Comparison of ENCODE assay signal across 10 mouse cellular contexts in genomic region chr3:96639219-96639618, GRCm38 (mm10). TPM values are rescaled to one million over a fixed set of nuclear protein-coding genes. Genes with fewer than 3 reads are reported as not detected.
A peak's percentile ranks its signal among the peaks of the same experiment; 100 is the strongest.
DNase-seq lines count a peak whose midpoint lies in the region; ATAC-seq and TF ChIP-seq lines count a peak whose summit lies in the region.
"Had no signal": no experiment of that assay in that cellular context is flagged by ENCODE, and none has a peak within 500 bp of the region (broad histone marks: within the 10 kb centered on the region; RNA-seq: fewer than 3 reads in every experiment).

No protein-coding gene starts in this region.

- H3K4me1 ChIP-seq in hindbrain, embryonic 11.5 days (replicated peaks; ENCODE audit: control insufficient read depth, insufficient read depth, low read length): no peaks in the 10 kb centered on the region; the same call in 1 of the 2 replicates
- H3K4me1 ChIP-seq in hindbrain, embryonic 13.5 days (replicated peaks): peaks cover 21% of the 10 kb centered on the region
- H3K4me1 ChIP-seq in thymus, adult 2 months (replicated peaks; ENCODE audit: control insufficient read depth, insufficient read depth, low read length): peaks cover 9% of the 10 kb centered on the region

- H3K27ac ChIP-seq in hindbrain, embryonic 11.5 days (ENCODE audit: low read depth, low read length): no peak overlapping the region
- H3K27ac ChIP-seq in hindbrain, embryonic 13.5 days: no peak overlapping the region
- no peak overlapping the region for H3K27ac ChIP-seq in layer of hippocampus, adult 2 months
- no peak overlapping the region for H3K27ac ChIP-seq in thymus, adult 2 months (ENCODE audit: control insufficient read depth, insufficient read depth, low read length)
- H3K27ac ChIP-seq: embryonic facial prominence, embryonic 15.5 days; lung, embryonic 15.5 days had no signal

- peak; percentile 62 for DNase-seq in hindbrain, embryonic 11.5 days (ENCODE audit: low spot score)
- peak; percentile 70 to 80 for DNase-seq in adrenal gland, postnatal 36 days
- DNase-seq in layer of hippocampus, adult 2 months (ENCODE audit: low spot score in 2 of 2): peak in 1 of 2 experiments; percentile 56
- peak; percentile 79 for DNase-seq in thymus, adult 2 months

- no peak for TF ChIP-seq POLR2A in thymus, adult 2 months (IDR thresholded peaks at IDR 0.05; ENCODE audit: control insufficient read depth, extremely low read depth, insufficient read depth, low read length, poor library complexity)

- no peaks in the 10 kb centered on the region for H3K9me3 ChIP-seq in hindbrain, embryonic 11.5 days (ENCODE audit: control insufficient read depth, low read length)
- no peaks in the 10 kb centered on the region for H3K9me3 ChIP-seq in hindbrain, embryonic 13.5 days
- H3K9me3 ChIP-seq: embryonic facial prominence, embryonic 15.5 days; lung, embryonic 15.5 days had no signal

- peak; percentile 84 for TF ChIP-seq CTCF in layer of hippocampus, adult 2 months (conservative IDR thresholded peaks at IDR 0.05)
- TF ChIP-seq CTCF in thymus, adult 2 months (IDR thresholded peaks at IDR 0.05; ENCODE audit: borderline replicate concordance, control insufficient read depth, extremely low read depth, insufficient read depth, low read length, poor library complexity): no peak

- no peak for ATAC-seq in hindbrain, embryonic 11.5 days (ENCODE audit: low FRiP score)
- ATAC-seq in hindbrain, embryonic 13.5 days (ENCODE audit: low FRiP score): no peak
- ATAC-seq in CD4-positive, CD25-positive, alpha-beta regulatory T cell, adult 4 months: peak; percentile 47
- ATAC-seq in erythroblast, adult 5-6 weeks (replicated peaks; ENCODE audit: low FRiP score, poor library complexity, severe bottlenecking): peak; percentile 69
- ATAC-seq in megakaryocyte-erythroid progenitor cell, adult 5-6 weeks (replicated peaks; ENCODE audit: low FRiP score, low TSS enrichment, poor library complexity, severe bottlenecking): peak; percentile 64

- H3K36me3 ChIP-seq in hindbrain, embryonic 11.5 days (ENCODE audit: control insufficient read depth, insufficient read depth, low read length): no peaks in the 10 kb centered on the region
- peaks cover 53% of the 10 kb centered on the region for H3K36me3 ChIP-seq in hindbrain, embryonic 13.5 days
- H3K36me3 ChIP-seq in thymus, adult 2 months (ENCODE audit: control insufficient read depth, insufficient read depth, low read length): peaks cover 4% of the 10 kb centered on the region; the same call in 1 of the 2 replicates

- WGBS in hindbrain, embryonic 11.5 days: 81% methylated on average over 1 of the region's 1 CpGs
- 75% methylated on average over 1 of the region's 1 CpGs for WGBS in hindbrain, embryonic 13.5 days
- 89% methylated on average over 1 of the region's 1 CpGs for WGBS in thymus, adult 2 months

- H3K4me3 ChIP-seq in hindbrain, embryonic 11.5 days (ENCODE audit: low read depth, low read length): no peak overlapping the region
- no peak overlapping the region for H3K4me3 ChIP-seq in hindbrain, embryonic 13.5 days
- H3K4me3 ChIP-seq in layer of hippocampus, adult 2 months: no peak overlapping the region
- no peak overlapping the region for H3K4me3 ChIP-seq in thymus, adult 2 months (ENCODE audit: control insufficient read depth, insufficient read depth, low read length)
- H3K4me3 ChIP-seq: embryonic facial prominence, embryonic 15.5 days; lung, embryonic 15.5 days had no signal

- no peaks in the 10 kb centered on the region for H3K27me3 ChIP-seq in hindbrain, embryonic 11.5 days (ENCODE audit: control insufficient read depth, insufficient read depth, low read length)
- no peaks in the 10 kb centered on the region for H3K27me3 ChIP-seq in hindbrain, embryonic 13.5 days
- no peaks in the 10 kb centered on the region for H3K27me3 ChIP-seq in thymus, adult 2 months (ENCODE audit: control insufficient read depth, insufficient read depth, low read length)
- H3K27me3 ChIP-seq: embryonic facial prominence, embryonic 15.5 days; lung, embryonic 15.5 days had no signal

- H3K4me2 ChIP-seq in hindbrain, embryonic 11.5 days (replicated peaks; ENCODE audit: low read depth, low read length): no peak overlapping the region
- H3K4me2 ChIP-seq in hindbrain, embryonic 13.5 days: no peak overlapping the region
- H3K4me2 ChIP-seq: embryonic facial prominence, embryonic 15.5 days; lung, embryonic 15.5 days had no signal

- no peak overlapping the region for H3K9ac ChIP-seq in hindbrain, embryonic 11.5 days (ENCODE audit: low read depth, low read length)
- H3K9ac ChIP-seq in hindbrain, embryonic 13.5 days: no peak overlapping the region
- H3K9ac ChIP-seq: embryonic facial prominence, embryonic 15.5 days; lung, embryonic 15.5 days had no signal

RNA-seq across cellular contexts. Expression of gene Gm42957, which starts 3.9 kb away (rescaled TPM):
- polyA plus RNA-seq in hindbrain, embryonic 11.5 days (2014; fragmentation: Nextera tagmentation; extraction: Ambion mirVana): 0.04 and 0.22 TPM in 2 replicates
- polyA plus RNA-seq in hindbrain, embryonic 13.5 days (2015; fragmentation: Nextera tagmentation; extraction: Ambion mirVana): 0.05 and 0.12 TPM in 2 replicates
- under 1 TPM in 1 of 2 experiments, not detected in 1; 0.11 TPM for polyA plus RNA-seq in CD4-positive, CD25-positive, alpha-beta regulatory T cell, adult 4 months (2017; shearing (Covaris generic))
- total RNA-seq in adrenal gland, postnatal 36 days (2021): under 1 TPM; 0.33 to 0.46 TPM
- total RNA-seq in erythroblast, adult 5-6 weeks (2015; ENCODE audit: low replicate concordance): not detected in 2 replicates
- not detected in 2 replicates for total RNA-seq in erythroblast, adult 5-6 weeks (2017; ENCODE audit: low replicate concordance)
- total RNA-seq in layer of hippocampus, adult 2 months (2021): under 1 TPM; 0.12 to 0.87 TPM
- 0.50 and 0.67 TPM in 2 replicates for total RNA-seq in megakaryocyte-erythroid progenitor cell, adult 5-6 weeks (2014; fragmentation: Nextera tagmentation)
- 0.30 TPM in 1 of 2 replicates, not detected in the other for total RNA-seq in megakaryocyte-erythroid progenitor cell, adult 5-6 weeks (2017)
- 0.14 and 0.23 TPM in 2 replicates for polyA plus RNA-seq in thymus, adult 2 months (2012; rRNA removed)

RNA-seq across cellular contexts. Expression of gene Pex11b, which starts 4.0 kb away (rescaled TPM):
- polyA plus RNA-seq in hindbrain, embryonic 11.5 days (2014; fragmentation: Nextera tagmentation; extraction: Ambion mirVana): 42.8 and 44.6 TPM in 2 replicates
- polyA plus RNA-seq in hindbrain, embryonic 13.5 days (2015; fragmentation: Nextera tagmentation; extraction: Ambion mirVana): 49.0 and 50.2 TPM in 2 replicates
- polyA plus RNA-seq in CD4-positive, CD25-positive, alpha-beta regulatory T cell, adult 4 months (2017; shearing (Covaris generic)): 10 to 100 TPM; 56.4 to 70.5 TPM
- 10 to 100 TPM; 40.4 to 58.4 TPM for total RNA-seq in adrenal gland, postnatal 36 days (2021)
- 7.7 and 22.1 TPM in 2 replicates for total RNA-seq in erythroblast, adult 5-6 weeks (2015; ENCODE audit: low replicate concordance)
- 2.6 and 7.1 TPM in 2 replicates for total RNA-seq in erythroblast, adult 5-6 weeks (2017; ENCODE audit: low replicate concordance)
- 10 to 100 TPM; 57.1 to 59.6 TPM for total RNA-seq in layer of hippocampus, adult 2 months (2021)
- 23.1 and 49.5 TPM in 2 replicates for total RNA-seq in megakaryocyte-erythroid progenitor cell, adult 5-6 weeks (2014; fragmentation: Nextera tagmentation)
- total RNA-seq in megakaryocyte-erythroid progenitor cell, adult 5-6 weeks (2017): 9.7 and 17.3 TPM in 2 replicates
- 37.0 and 41.0 TPM in 2 replicates for polyA plus RNA-seq in thymus, adult 2 months (2012; rRNA removed)

RNA-seq across cellular contexts. Expression of gene Itga10, which starts 6.2 kb away (rescaled TPM):
- polyA plus RNA-seq in hindbrain, embryonic 11.5 days (2014; fragmentation: Nextera tagmentation; extraction: Ambion mirVana): 0.53 and 1.3 TPM in 2 replicates
- 0.82 and 0.91 TPM in 2 replicates for polyA plus RNA-seq in hindbrain, embryonic 13.5 days (2015; fragmentation: Nextera tagmentation; extraction: Ambion mirVana)
- polyA plus RNA-seq in CD4-positive, CD25-positive, alpha-beta regulatory T cell, adult 4 months (2017; shearing (Covaris generic)): under 1 TPM; 0.19 to 0.42 TPM
- 1 to 10 TPM; 1.3 to 2.3 TPM for total RNA-seq in adrenal gland, postnatal 36 days (2021)
- not detected in 2 replicates for total RNA-seq in erythroblast, adult 5-6 weeks (2015; ENCODE audit: low replicate concordance)
- 0.14 and 1.4 TPM in 2 replicates for total RNA-seq in erythroblast, adult 5-6 weeks (2017; ENCODE audit: low replicate concordance)
- 1 to 10 TPM; 2.0 to 3.1 TPM for total RNA-seq in layer of hippocampus, adult 2 months (2021)
- 0.10 and 4.4 TPM in 2 replicates for total RNA-seq in megakaryocyte-erythroid progenitor cell, adult 5-6 weeks (2014; fragmentation: Nextera tagmentation)
- total RNA-seq in megakaryocyte-erythroid progenitor cell, adult 5-6 weeks (2017): 0.08 and 0.28 TPM in 2 replicates
- 2.9 and 3.0 TPM in 2 replicates for polyA plus RNA-seq in thymus, adult 2 months (2012; rRNA removed)

RNA-seq across cellular contexts. Expression of gene Rbm8a, which starts 9.5 kb away (rescaled TPM):
- polyA plus RNA-seq in hindbrain, embryonic 11.5 days (2014; fragmentation: Nextera tagmentation; extraction: Ambion mirVana): 172 and 178 TPM in 2 replicates
- polyA plus RNA-seq in hindbrain, embryonic 13.5 days (2015; fragmentation: Nextera tagmentation; extraction: Ambion mirVana): 123 and 129 TPM in 2 replicates
- 100 to 1,000 TPM; 102 to 135 TPM for polyA plus RNA-seq in CD4-positive, CD25-positive, alpha-beta regulatory T cell, adult 4 months (2017; shearing (Covaris generic))
- total RNA-seq in adrenal gland, postnatal 36 days (2021): 10 to 100 TPM; 68.3 to 73.5 TPM
- 25.3 and 30.4 TPM in 2 replicates for total RNA-seq in erythroblast, adult 5-6 weeks (2015; ENCODE audit: low replicate concordance)
- 16.4 and 18.5 TPM in 2 replicates for total RNA-seq in erythroblast, adult 5-6 weeks (2017; ENCODE audit: low replicate concordance)
- 10 to 100 TPM; 51.4 to 52.0 TPM for total RNA-seq in layer of hippocampus, adult 2 months (2021)
- total RNA-seq in megakaryocyte-erythroid progenitor cell, adult 5-6 weeks (2014; fragmentation: Nextera tagmentation): 174 and 189 TPM in 2 replicates
- total RNA-seq in megakaryocyte-erythroid progenitor cell, adult 5-6 weeks (2017): 95.5 and 108 TPM in 2 replicates
- polyA plus RNA-seq in thymus, adult 2 months (2012; rRNA removed): 12.2 and 14.4 TPM in 2 replicates

RNA-seq across cellular contexts. Expression of gene Ankrd35, which starts 30.7 kb away (rescaled TPM):
- polyA plus RNA-seq in hindbrain, embryonic 11.5 days (2014; fragmentation: Nextera tagmentation; extraction: Ambion mirVana): 0.25 and 0.40 TPM in 2 replicates
- 0.84 and 0.89 TPM in 2 replicates for polyA plus RNA-seq in hindbrain, embryonic 13.5 days (2015; fragmentation: Nextera tagmentation; extraction: Ambion mirVana)
- polyA plus RNA-seq in CD4-positive, CD25-positive, alpha-beta regulatory T cell, adult 4 months (2017; shearing (Covaris generic)): not detected
- total RNA-seq in adrenal gland, postnatal 36 days (2021): 1 to 10 TPM; 1.3 to 3.9 TPM
- not detected in 2 replicates for total RNA-seq in erythroblast, adult 5-6 weeks (2015; ENCODE audit: low replicate concordance)
- total RNA-seq in erythroblast, adult 5-6 weeks (2017; ENCODE audit: low replicate concordance): not detected in 2 replicates
- 1 to 10 TPM; 6.3 to 6.7 TPM for total RNA-seq in layer of hippocampus, adult 2 months (2021)
- 0.17 TPM in 1 of 2 replicates, not detected in the other for total RNA-seq in megakaryocyte-erythroid progenitor cell, adult 5-6 weeks (2014; fragmentation: Nextera tagmentation)
- 0.11 TPM in 1 of 2 replicates, not detected in the other for total RNA-seq in megakaryocyte-erythroid progenitor cell, adult 5-6 weeks (2017)
- 1.7 and 2.8 TPM in 2 replicates for polyA plus RNA-seq in thymus, adult 2 months (2012; rRNA removed)

Comparison
In these comparisons a context has a peak if more than half of its experiments do, and no peak if none do; other contexts are left out.
1. ATAC-seq: peak in CD4-positive, CD25-positive, alpha-beta regulatory T cell, adult 4 months (single experiment), erythroblast, adult 5-6 weeks (single experiment) and megakaryocyte-erythroid progenitor cell, adult 5-6 weeks (single experiment); none in hindbrain, embryonic 11.5 days (single experiment) and hindbrain, embryonic 13.5 days (single experiment).